Mouse (Mus musculus) cerebellum, adult 11-12 months (tissue): ENCODE results near the gene Tenm2.
A peak's percentile ranks its signal among the peaks of the same experiment; 100 is the strongest.

Experiments used
- DNase-seq: peaks from one replicate; pipeline ENCODE4 v3.0.0; 2022

Tenm2 gene

GRCm38 (mm10) chr11:35976482-35976881 lies 1259.3 kb downstream of the Tenm2 start:
- DNase-seq = peak; percentile 40

DNA sequence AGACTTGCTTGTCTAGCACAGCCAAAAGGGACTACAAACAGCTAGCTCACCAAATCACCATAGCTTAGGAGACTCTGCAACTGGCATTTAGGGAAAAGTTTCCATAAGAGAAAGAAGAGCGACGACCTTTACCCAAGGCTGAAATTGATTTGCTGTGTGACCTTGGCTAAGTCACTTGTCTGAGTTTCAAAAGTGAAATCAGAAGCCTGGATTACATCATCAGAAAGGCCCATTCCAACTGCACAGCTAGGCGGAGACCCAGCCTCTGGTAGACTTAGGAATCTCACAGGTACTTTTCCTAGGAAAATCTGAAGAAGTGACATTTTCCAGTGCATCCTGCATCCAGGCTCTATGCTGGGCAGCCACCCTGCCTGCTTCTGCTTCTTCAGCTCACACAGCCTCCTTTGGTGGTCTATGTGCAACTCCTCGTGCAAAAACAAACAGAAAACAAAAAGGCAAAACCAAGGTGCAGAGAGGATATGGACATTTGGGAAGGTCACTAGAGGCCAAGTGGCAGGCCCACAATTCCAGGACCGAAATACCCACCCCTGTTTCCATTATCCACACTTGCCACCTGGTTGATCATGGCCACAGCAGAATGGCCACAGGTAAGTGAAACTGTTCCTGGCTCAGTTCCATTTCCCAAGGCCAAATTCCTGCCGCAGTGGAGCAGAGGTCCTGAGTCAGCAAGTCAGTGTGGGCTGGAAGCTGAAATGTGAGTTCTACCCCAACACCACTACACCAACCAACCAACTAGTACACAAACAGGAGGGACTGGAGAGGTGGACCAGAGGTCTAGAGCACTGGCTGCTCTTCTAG lies 1260.9 kb downstream of the Tenm2 start:
- no peak for DNase-seq

- DNase-seq = no peak
Measured at GRCm38 (mm10) chr11:35973135-35973534, 1262.6 kb downstream of the Tenm2 start.

DNA sequence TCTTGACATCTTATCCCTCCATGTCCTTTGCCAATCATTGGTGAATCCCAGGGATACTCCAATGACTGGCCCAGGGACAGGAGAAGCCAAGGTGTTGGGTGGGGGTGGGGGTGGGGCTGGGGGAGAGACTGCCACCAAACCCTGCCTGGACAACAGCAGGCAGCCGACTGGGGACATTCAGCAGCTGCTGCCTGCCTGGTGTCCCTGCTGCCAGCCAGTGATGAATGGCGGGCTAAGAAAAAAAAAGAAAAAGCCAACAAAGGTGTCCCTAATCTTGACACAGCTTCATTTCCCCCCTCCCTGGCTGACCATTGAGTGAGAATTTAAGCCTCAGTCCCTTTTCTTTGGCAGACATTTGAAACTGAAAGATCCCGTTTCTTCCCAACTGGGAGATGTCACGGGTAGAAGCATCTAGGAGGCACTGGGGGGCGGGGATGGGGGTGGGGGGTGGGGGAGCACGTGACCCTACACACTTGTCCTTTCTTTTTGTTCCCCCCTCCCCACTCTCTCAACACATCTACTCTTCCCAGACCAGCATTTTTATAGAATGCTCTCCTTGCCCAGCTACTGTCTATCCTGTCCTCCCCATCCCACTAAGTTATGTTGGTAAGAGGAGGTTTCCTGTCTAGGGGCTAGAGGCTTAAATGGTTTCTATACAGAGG lies 1263.4 kb downstream of the Tenm2 start:
- no peak for DNase-seq

GRCm38 (mm10) chr11:35970806-35971705 lies 1264.7 kb downstream of the Tenm2 start:
- no peak for DNase-seq

DNA sequence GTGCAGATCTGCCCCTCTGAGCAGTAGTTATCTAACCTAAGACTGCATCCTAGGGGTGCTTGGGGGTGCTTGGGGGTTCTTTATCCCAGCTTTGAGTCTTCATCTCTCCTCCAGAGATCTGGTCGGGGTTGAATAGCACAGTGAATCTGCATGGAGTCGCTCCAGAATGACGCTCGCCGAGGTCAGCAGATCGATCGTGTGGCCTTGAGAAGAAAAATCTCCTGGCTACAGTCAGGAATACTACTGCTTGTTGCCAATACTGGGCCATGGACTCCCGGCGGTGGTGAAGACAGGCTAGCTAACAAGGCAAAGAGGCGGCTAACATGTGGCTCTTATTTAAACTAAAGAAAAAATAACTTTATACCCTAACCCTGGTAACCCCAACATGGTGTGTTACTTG lies 1267.5 kb downstream of the Tenm2 start:
- no peak for DNase-seq

GRCm38 (mm10) chr11:35963981-35964549 lies 1271.7 kb downstream of the Tenm2 start:
- no peak for DNase-seq

DNA sequence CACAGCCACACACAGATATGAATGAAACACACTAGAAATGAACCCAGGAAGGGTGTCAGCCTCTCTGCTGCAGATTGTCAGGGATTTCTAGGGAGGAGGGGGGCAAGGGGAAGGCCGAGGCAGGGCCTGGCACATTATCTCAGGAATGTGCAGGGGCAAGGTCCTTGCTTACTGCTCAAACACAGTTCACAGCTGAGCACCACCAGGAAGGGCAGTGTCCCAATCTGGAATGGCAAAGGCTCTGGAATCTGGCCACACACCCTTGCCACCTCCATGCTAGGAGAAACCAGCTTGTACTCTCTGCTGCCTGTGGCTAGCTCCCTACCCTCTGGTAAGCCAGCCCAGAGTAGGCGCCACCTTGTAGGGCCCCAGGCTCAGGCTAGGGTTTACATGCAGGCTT lies 1272.2 kb downstream of the Tenm2 start:
- DNase-seq = no peak

DNA sequence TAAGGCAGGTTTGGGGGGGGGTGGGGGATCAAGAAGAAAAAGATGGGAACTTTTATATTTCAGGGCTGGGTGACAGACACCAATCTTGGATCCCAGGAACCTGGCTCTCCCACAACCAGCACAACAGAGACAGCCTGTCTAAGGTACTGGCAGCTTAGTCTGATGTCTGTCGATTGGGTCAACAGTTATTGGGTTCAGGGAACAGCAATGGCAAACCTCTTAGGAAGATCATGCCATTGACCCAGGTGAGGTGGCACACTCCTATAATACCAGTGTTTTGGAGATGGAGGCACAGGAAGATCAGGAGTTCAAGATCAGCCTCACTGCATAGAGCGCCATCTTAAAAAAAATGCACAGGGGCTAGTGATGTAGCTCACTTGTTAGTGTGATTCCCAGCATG lies 1273.3 kb downstream of the Tenm2 start:
- DNase-seq = no peak

DNA sequence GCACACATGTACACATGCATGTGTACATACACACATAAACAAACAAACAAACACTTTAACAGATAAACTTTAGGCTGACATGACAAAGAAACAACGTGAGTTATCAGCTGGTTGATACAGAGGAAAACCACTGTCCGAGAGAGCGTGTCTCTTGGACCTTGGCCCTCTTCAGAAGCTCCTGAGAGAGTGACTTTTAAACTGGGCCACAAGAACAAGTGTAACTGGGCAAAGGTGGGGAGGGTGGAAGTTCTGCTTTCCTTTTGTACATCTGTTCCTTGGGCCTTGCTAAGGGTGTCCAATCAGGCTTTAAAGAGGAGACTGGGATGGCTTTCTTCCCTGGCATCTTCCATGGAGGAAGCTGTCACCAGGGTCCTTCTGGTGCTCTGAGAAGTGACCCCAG lies 1276.5 kb downstream of the Tenm2 start:
- DNase-seq = no peak
